Mouse (Mus musculus): ENCODE data around the gene AI837181.
"Not testable (repeated sequence)": the region's sequence is repeated elsewhere in the genome, so short reads cannot be mapped to it uniquely, and the experiment has no call there.

Gene AI837181

GRCm38 (mm10) chr19:5424782-5425741, at the start of gene AI837181, which contains the start of gene Drap1:
TSS of gene AI837181 (plus strand) at chr19:5425144.
TSS of gene Drap1 (minus strand) at chr19:5424979.
- peak; percentile 99 for DNase-seq (ENCODE audit: low read depth, low spot score)

GRCm38 (mm10) chr19:5377446-5377845, 47.5 kb upstream of the AI837181 start:
- DNase-seq (ENCODE audit: low read depth, low spot score): no peak

GRCm38 (mm10) chr19:5383326-5383725, 41.6 kb upstream of the AI837181 start:
- DNase-seq (ENCODE audit: low read depth, low spot score): no peak

- DNase-seq (ENCODE audit: low read depth, low spot score): no peak
Measured at GRCm38 (mm10) chr19:5384715-5385114, 40.2 kb upstream of the AI837181 start.

GRCm38 (mm10) chr19:5388011-5388441, 36.9 kb upstream of the AI837181 start:
- peak; percentile 50 for DNase-seq (ENCODE audit: low read depth, low spot score)

- DNase-seq (ENCODE audit: low read depth, low spot score): peak; percentile 97
Measured at GRCm38 (mm10) chr19:5388588-5389242, 36.2 kb upstream of the AI837181 start, which contains the start of gene Sart1. TSS of gene Sart1 (minus strand) at chr19:5388703.

- DNase-seq (ENCODE audit: low read depth, low spot score): peak; percentile 91
Measured at GRCm38 (mm10) chr19:5389647-5390046, 35.3 kb upstream of the AI837181 start.

- DNase-seq (ENCODE audit: low read depth, low spot score): no peak
Measured at GRCm38 (mm10) chr19:5390416-5390815, 34.5 kb upstream of the AI837181 start.

GRCm38 (mm10) chr19:5392892-5393291, 32.1 kb upstream of the AI837181 start:
- DNase-seq (ENCODE audit: low read depth, low spot score): no peak

- DNase-seq (ENCODE audit: low read depth, low spot score): no peak
Measured at GRCm38 (mm10) chr19:5394168-5394567, 30.8 kb upstream of the AI837181 start.

- DNase-seq (ENCODE audit: low read depth, low spot score): peak; percentile 44
Measured at GRCm38 (mm10) chr19:5395371-5395770, 29.6 kb upstream of the AI837181 start.

- not testable (repeated sequence) for DNase-seq (ENCODE audit: low read depth, low spot score)
Measured at GRCm38 (mm10) chr19:5401073-5401472, 23.9 kb upstream of the AI837181 start.

GRCm38 (mm10) chr19:5402293-5402692, 22.7 kb upstream of the AI837181 start, which contains the start of gene Tsga10ip:
TSS of gene Tsga10ip (minus strand) at chr19:5402526.
- no peak for DNase-seq (ENCODE audit: low read depth, low spot score)

- no peak for DNase-seq (ENCODE audit: low read depth, low spot score)
Measured at GRCm38 (mm10) chr19:5405924-5406323, 19.0 kb upstream of the AI837181 start.

GRCm38 (mm10) chr19:5406531-5407126, 18.3 kb upstream of the AI837181 start:
- DNase-seq (ENCODE audit: low read depth, low spot score): not testable (repeated sequence)

GRCm38 (mm10) chr19:5407133-5407532, 17.8 kb upstream of the AI837181 start:
- DNase-seq (ENCODE audit: low read depth, low spot score): peak; percentile 67

GRCm38 (mm10) chr19:5408057-5409001, 16.6 kb upstream of the AI837181 start:
- DNase-seq (ENCODE audit: low read depth, low spot score): peak; percentile 47

- no peak for DNase-seq (ENCODE audit: low read depth, low spot score)
Measured at GRCm38 (mm10) chr19:5409068-5409467, 15.9 kb upstream of the AI837181 start.

- DNase-seq (ENCODE audit: low read depth, low spot score): no peak
Measured at GRCm38 (mm10) chr19:5410641-5411040, 14.3 kb upstream of the AI837181 start.

- no peak for DNase-seq (ENCODE audit: low read depth, low spot score)
Measured at GRCm38 (mm10) chr19:5411961-5412360, 13.0 kb upstream of the AI837181 start.

- DNase-seq (ENCODE audit: low read depth, low spot score): no peak
Measured at GRCm38 (mm10) chr19:5413840-5414239, 11.1 kb upstream of the AI837181 start.

All from A20 (cell line).